Comparison of ENCODE assay signal across 21 mouse cellular contexts in the genomic region with DNA sequence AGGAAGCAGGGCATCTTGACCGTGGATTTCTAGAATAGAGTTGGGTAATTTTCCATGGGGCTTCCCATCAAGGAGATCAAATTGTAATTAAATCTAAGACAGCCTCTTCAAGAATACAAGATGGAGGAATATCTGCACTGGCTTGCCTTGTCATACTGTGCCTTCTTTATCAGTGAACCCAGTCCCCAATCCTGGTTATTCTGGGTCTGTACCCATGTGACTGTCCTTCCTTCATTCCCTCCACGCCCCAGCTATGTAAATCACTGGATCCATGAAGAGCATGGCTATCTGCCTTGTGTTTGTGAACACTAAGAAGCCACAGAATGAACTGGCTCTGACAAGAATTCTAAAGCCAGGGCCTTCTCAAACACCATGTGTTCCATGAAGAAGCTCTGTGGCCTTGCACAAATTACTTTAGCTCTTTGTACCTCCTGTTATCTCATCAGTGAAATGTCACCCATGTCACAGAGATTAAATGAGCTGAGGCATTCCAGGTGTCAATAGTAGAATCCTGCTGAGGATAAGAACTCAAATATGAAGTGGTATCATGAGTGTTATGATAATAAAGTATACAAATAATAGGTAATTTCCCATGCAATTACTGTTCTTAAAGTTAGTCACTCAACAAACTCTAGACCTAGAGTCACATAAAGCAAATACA.
A peak's percentile ranks its signal among the peaks of the same experiment; 100 is the strongest.
DNase-seq lines count a peak whose midpoint lies in the region; ATAC-seq and TF ChIP-seq lines count a peak whose summit lies in the region.
"Had no signal": no experiment of that assay in that cellular context is flagged by ENCODE, and none has a peak within 500 bp of the region (broad histone marks: within the 10 kb centered on the region; RNA-seq: fewer than 3 reads in every experiment).

No protein-coding gene starts in this region.

- DNase-seq in cerebellum, adult 9-10 months, result no peak
- no peak for DNase-seq in forebrain, embryonic 10.5 days (ENCODE audit: extremely low spot score, low spot score)
- no peak for DNase-seq in right cerebral cortex, postnatal 25 days
- DNase-seq: adrenal gland, adult 2 months; adrenal gland, adult 8-10 months; adrenal gland, postnatal 10 days; adrenal gland, postnatal 14 days; adrenal gland, postnatal 25 days; adrenal gland, postnatal 36 days; B cell, adult 2 months; cerebellum, adult 11 months; cerebellum, adult 11-12 months; cerebellum, adult 18-20 months had no signal

- H3K4me1 ChIP-seq in intestine, embryonic 15.5 days (replicated peaks), result no peaks in the 10 kb centered on the region
- no peaks in the 10 kb centered on the region for H3K4me1 ChIP-seq in intestine, embryonic 16.5 days (ENCODE audit: control insufficient read depth, insufficient read depth, low read length)
- no peaks in the 10 kb centered on the region for H3K4me1 ChIP-seq in intestine, postnatal 0 days (replicated peaks; ENCODE audit: control insufficient read depth, insufficient read depth, low read length)
- no peaks in the 10 kb centered on the region for H3K4me1 ChIP-seq in forebrain, embryonic 10.5 days

- no peak overlapping the region for H3K4me2 ChIP-seq in intestine, embryonic 15.5 days (replicated peaks)
- H3K4me2 ChIP-seq in intestine, embryonic 16.5 days (ENCODE audit: low read depth, low read length), result no peak overlapping the region
- no peak overlapping the region for H3K4me2 ChIP-seq in intestine, postnatal 0 days (replicated peaks; ENCODE audit: low read depth)

- no peaks in the 10 kb centered on the region for H3K36me3 ChIP-seq in intestine, embryonic 15.5 days
- no peaks in the 10 kb centered on the region for H3K36me3 ChIP-seq in intestine, embryonic 16.5 days (ENCODE audit: control insufficient read depth, insufficient read depth, low read length)
- no peaks in the 10 kb centered on the region for H3K36me3 ChIP-seq in intestine, postnatal 0 days (ENCODE audit: control insufficient read depth, insufficient read depth)
- no peaks in the 10 kb centered on the region for H3K36me3 ChIP-seq in forebrain, embryonic 10.5 days (replicated peaks)
- H3K36me3 ChIP-seq: G1E had no signal

- H3K9me3 ChIP-seq in intestine, embryonic 15.5 days, result no peaks in the 10 kb centered on the region
- H3K9me3 ChIP-seq in intestine, embryonic 16.5 days (ENCODE audit: control insufficient read depth, low read length), result no peaks in the 10 kb centered on the region
- H3K9me3 ChIP-seq in intestine, postnatal 0 days (ENCODE audit: control insufficient read depth), result no peaks in the 10 kb centered on the region
- H3K9me3 ChIP-seq in forebrain, embryonic 10.5 days, result no peaks in the 10 kb centered on the region

- WGBS in intestine, embryonic 15.5 days, result 79% methylated on average over 2 of the region's 2 CpGs
- WGBS in intestine, embryonic 16.5 days, result 80% methylated on average over 2 of the region's 2 CpGs
- WGBS in intestine, postnatal 0 days, result 77% methylated on average over 2 of the region's 2 CpGs
- 92% methylated on average over 2 of the region's 2 CpGs for WGBS in forebrain, embryonic 10.5 days

- H3K27ac ChIP-seq in intestine, embryonic 15.5 days, result no peak overlapping the region
- no peak overlapping the region for H3K27ac ChIP-seq in intestine, embryonic 16.5 days (ENCODE audit: low read length)
- H3K27ac ChIP-seq in intestine, postnatal 0 days (ENCODE audit: low read depth, low read length), result no peak overlapping the region
- no peak overlapping the region for H3K27ac ChIP-seq in forebrain, embryonic 10.5 days

- H3K4me3 ChIP-seq in intestine, embryonic 15.5 days (replicated peaks), result no peak overlapping the region
- H3K4me3 ChIP-seq in intestine, embryonic 16.5 days (ENCODE audit: low read length), result no peak overlapping the region
- no peak overlapping the region for H3K4me3 ChIP-seq in intestine, postnatal 0 days (ENCODE audit: low read depth, low read length)
- H3K4me3 ChIP-seq in forebrain, embryonic 10.5 days, result no peak overlapping the region

- H3K9ac ChIP-seq in intestine, embryonic 15.5 days, result no peak overlapping the region
- no peak overlapping the region for H3K9ac ChIP-seq in intestine, embryonic 16.5 days (ENCODE audit: low read depth, low read length)
- H3K9ac ChIP-seq in intestine, postnatal 0 days (ENCODE audit: low read depth, low read length), result no peak overlapping the region

- peak; percentile 59 for ATAC-seq in intestine, embryonic 15.5 days
- peak; percentile 70 for ATAC-seq in intestine, embryonic 16.5 days
- peak; percentile 56 for ATAC-seq in intestine, postnatal 0 days
- ATAC-seq: activated CD4-positive, CD25-positive, alpha-beta regulatory T cell, adult 4 months; CD4-positive, CD25-positive, alpha-beta regulatory T cell, adult 4 months; Patski had no signal

- no peak for TF ChIP-seq CTCF in intestine, postnatal 0 days (IDR thresholded peaks at IDR 0.05; ENCODE audit: low read depth)

- no peaks in the 10 kb centered on the region for H3K27me3 ChIP-seq in intestine, embryonic 15.5 days (replicated peaks)
- H3K27me3 ChIP-seq in intestine, embryonic 16.5 days (replicated peaks; ENCODE audit: control insufficient read depth, insufficient read depth, low read length), result no peaks in the 10 kb centered on the region
- H3K27me3 ChIP-seq in intestine, postnatal 0 days (replicated peaks; ENCODE audit: control insufficient read depth, insufficient read depth, low read length), result no peaks in the 10 kb centered on the region
- no peaks in the 10 kb centered on the region for H3K27me3 ChIP-seq in forebrain, embryonic 10.5 days (ENCODE audit: poor library complexity, severe bottlenecking)
- H3K27me3 ChIP-seq: CH12.LX, Patski had no signal
